Mouse (Mus musculus) neural tube, embryonic 14.5 days (tissue): ENCODE results near the gene 1700022I11Rik. TPM values are rescaled to one million over a fixed set of nuclear protein-coding genes. Genes with fewer than 3 reads are reported as not detected.
"Not testable (repeated sequence)": the region's sequence is repeated elsewhere in the genome, so short reads cannot be mapped to it uniquely, and the experiment has no call there.

Source experiments
- ATAC-seq: fragments of 200-750 bp; cut with Nextera tagmentation; 2 replicates; pipeline ENCODE4 v1.8.0; 2017; ENCODE audit warnings: low read depth, mild to moderate bottlenecking, moderate TSS enrichment, moderate library complexity
- H3K27ac ChIP-seq: fragments of 300-500 bp; sonication (generic); 2 replicates; pipeline ENCODE4 v1.5.1; 2014; ENCODE audit warnings: low read depth, mild to moderate bottlenecking, control low read depth, low read length, moderate library complexity, mixed read lengths
- H3K27me3 ChIP-seq: fragments of 300-500 bp; sonication (generic); 2 replicates; pipeline ENCODE4 v1.6.1; 2014; ENCODE audit warnings: low read length; ENCODE audit not compliant: control insufficient read depth, insufficient read depth
- H3K36me3 ChIP-seq: fragments of 300-500 bp; sonication (generic); 2 replicates; pipeline ENCODE4 v1.6.1; 2014; ENCODE audit warnings: low read length, mixed read lengths; ENCODE audit not compliant: control insufficient read depth, insufficient read depth
- H3K4me1 ChIP-seq: fragments of 300-500 bp; sonication (generic); 2 replicates; pipeline ENCODE4 v1.6.1; 2014; ENCODE audit warnings: low read length; ENCODE audit not compliant: control insufficient read depth, insufficient read depth
- H3K4me2 ChIP-seq: fragments of 300-500 bp; sonication (generic); 2 replicates; pipeline ENCODE4 v1.6.1; 2014; ENCODE audit warnings: mild to moderate bottlenecking, low read depth, low read length, control low read depth
- H3K4me3 ChIP-seq: fragments of 300-500 bp; sonication (generic); 2 replicates; pipeline ENCODE4 v1.5.1; 2014; ENCODE audit warnings: low read depth, low read length, control low read depth, mixed read lengths
- H3K9ac ChIP-seq: fragments of 300-500 bp; sonication (generic); replicated peaks from 2 replicates; pipeline ENCODE4 v1.6.1; 2014; ENCODE audit warnings: low read depth, mild to moderate bottlenecking, control low read depth, low read length, mixed read lengths
- H3K9me3 ChIP-seq: fragments of 300-500 bp; sonication (generic); 2 replicates; pipeline ENCODE4 v1.6.1; 2016; ENCODE audit warnings: low read length; ENCODE audit not compliant: control insufficient read depth
- WGBS: fragments of 180-500 bp; shearing (Covaris S2); extraction: QIAGEN DNeasy Blood & Tissue Kit; methylation state at CpG from one replicate; pipeline ENCODE4 v1.1.7; 2014; 5-methylcytosine and 5-hydroxymethylcytosine counted together
- polyA plus RNA-seq: library from polyadenylated mRNA; unstranded; fragments of >200 nt; fragmentation: Nextera tagmentation; extraction: Ambion mirVana; gene quantifications from 2 replicates; pipeline ENCODE4 v1.2.1, GENCODE M21; 2014

Gene 1700022I11Rik
- polyA plus RNA-seq, 1 experiment from 2014 or later, result 1.1 TPM

- H3K4me1 ChIP-seq, result no peaks in the 10 kb centered on the region
- H3K27ac ChIP-seq, result no peak overlapping the region
- H3K27me3 ChIP-seq, result no peaks in the 10 kb centered on the region
- 0 out of 2 replicates have a peak, but pooled peaks cover 14% of the 10 kb centered on the region for H3K36me3 ChIP-seq
- no peak for ATAC-seq
- WGBS, result 84% methylated on average over 5 of the region's 5 CpGs
- H3K9me3 ChIP-seq, result no peaks in the 10 kb centered on the region
- no peak overlapping the region for H3K4me2 ChIP-seq
- no peak overlapping the region for H3K9ac ChIP-seq
- H3K4me3 ChIP-seq, result no peak overlapping the region
These were observed 4.5 kb downstream of the 1700022I11Rik start for GRCm38 (mm10) chr4:42973868-42974267.

- no peaks in the 10 kb centered on the region for H3K9me3 ChIP-seq
- H3K9ac ChIP-seq, result no peak overlapping the region
- WGBS, result 93% methylated on average over 4 of the region's 4 CpGs
- H3K27ac ChIP-seq, result no peak overlapping the region
- H3K4me1 ChIP-seq, result no peaks in the 10 kb centered on the region
- H3K27me3 ChIP-seq, result no peaks in the 10 kb centered on the region
- no peak for ATAC-seq
- no peak overlapping the region for H3K4me3 ChIP-seq
- peaks cover 30% of the 10 kb centered on the region; the same call in 1 of the 2 replicates for H3K36me3 ChIP-seq
- no peak overlapping the region for H3K4me2 ChIP-seq
These were observed 8.7 kb downstream of the 1700022I11Rik start for GRCm38 (mm10) chr4:42978062-42978461.

- peaks cover 50% of the 10 kb centered on the region; the same call in 1 of the 2 replicates for H3K36me3 ChIP-seq
- not testable (repeated sequence) for H3K4me3 ChIP-seq, H3K9me3 ChIP-seq, H3K27ac ChIP-seq, H3K4me1 ChIP-seq, ATAC-seq, H3K4me2 ChIP-seq, H3K9ac ChIP-seq, H3K27me3 ChIP-seq
- 98% methylated on average over 8 of the region's 8 CpGs for WGBS
These were observed 11.1 kb downstream of the 1700022I11Rik start for GRCm38 (mm10) chr4:42980467-42980866.

GRCm38 (mm10) chr4:42988296-42988695 lies 18.9 kb downstream of the 1700022I11Rik start:
- no peak for ATAC-seq
- no peak overlapping the region for H3K9ac ChIP-seq
- H3K27ac ChIP-seq, result no peak overlapping the region
- 93% methylated on average over 1 of the region's 1 CpGs for WGBS
- H3K9me3 ChIP-seq, result no peaks in the 10 kb centered on the region
- H3K27me3 ChIP-seq, result no peaks in the 10 kb centered on the region
- H3K4me1 ChIP-seq, result no peaks in the 10 kb centered on the region
- peaks cover 87% of the 10 kb centered on the region for H3K36me3 ChIP-seq
- no peak overlapping the region for H3K4me2 ChIP-seq
- H3K4me3 ChIP-seq, result no peak overlapping the region

GRCm38 (mm10) chr4:42998022-42998421 lies 28.6 kb downstream of the 1700022I11Rik start:
- peak overlapping the region; percentile 88 for H3K4me3 ChIP-seq
- H3K4me1 ChIP-seq, result peaks cover 18% of the 10 kb centered on the region
- 50% methylated on average over 2 of the region's 2 CpGs for WGBS
- ATAC-seq, result no peak
- H3K9ac ChIP-seq, result peak overlapping the region; percentile 32
- H3K27me3 ChIP-seq, result peaks cover 3% of the 10 kb centered on the region; the same call in 1 of the 2 replicates
- no peak overlapping the region for H3K27ac ChIP-seq
- peak overlapping the region; percentile 91 for H3K4me2 ChIP-seq
- H3K9me3 ChIP-seq, result no peaks in the 10 kb centered on the region
- H3K36me3 ChIP-seq, result peaks cover 28% of the 10 kb centered on the region

- H3K27ac ChIP-seq, result peak overlapping the region; percentile 96
- peak overlapping the region; percentile 91 for H3K4me2 ChIP-seq
- no peaks in the 10 kb centered on the region for H3K9me3 ChIP-seq
- peaks cover 18% of the 10 kb centered on the region for H3K4me1 ChIP-seq
- peak; percentile 80 for ATAC-seq
- H3K4me3 ChIP-seq, result peak overlapping the region; percentile 88
- H3K9ac ChIP-seq, result peak overlapping the region; percentile 90
- under 1% methylated on average over 51 of the region's 51 CpGs for WGBS
- H3K27me3 ChIP-seq, result peaks cover 3% of the 10 kb centered on the region; the same call in 1 of the 2 replicates
- H3K36me3 ChIP-seq, result peaks cover 15% of the 10 kb centered on the region
These were observed 30.2 kb downstream of the 1700022I11Rik start for GRCm38 (mm10) chr4:42999451-43000140.

GRCm38 (mm10) chr4:43000141-43000986 lies 31.0 kb downstream of the 1700022I11Rik start, which contains the start of gene Vcp:
Gene Vcp (minus strand): TSS chr4:43000507.
- under 1% methylated on average over 47 of the region's 56 CpGs for WGBS
- Histone ChIP-seq H3K27ac (peak within 1 kb of the TSS; percentile 96), H3K9ac (peak within 1 kb of the TSS; percentile 90), H3K4me3 (peak within 1 kb of the TSS; percentile 88), H3K4me2 (peak within 1 kb of the TSS; percentile 91), H3K4me1 (peaks cover 18% of the 10 kb centered on the region)
- H3K9me3 ChIP-seq, H3K36me3 ChIP-seq, H3K27me3 ChIP-seq: not testable (repeated sequence)
- peak; percentile 98 for ATAC-seq

GRCm38 (mm10) chr4:43001272-43001671 lies 31.9 kb downstream of the 1700022I11Rik start:
- Histone ChIP-seq H3K36me3 (0 out of 2 replicates have a peak, but pooled peaks cover 3% of the 10 kb centered on the region), H3K4me1 (peaks cover 18% of the 10 kb centered on the region), H3K4me2 (no peak overlapping the region), H3K9ac (no peak overlapping the region), H3K27ac (peak overlapping the region; percentile 96), H3K9me3 (no peaks in the 10 kb centered on the region), H3K4me3 (no peak overlapping the region), H3K27me3 (peaks cover 3% of the 10 kb centered on the region; the same call in 1 of the 2 replicates)
- no peak for ATAC-seq
- WGBS, result 85% methylated on average over 2 of the region's 2 CpGs
